Mouse (Mus musculus) megakaryocyte, embryonic 14.5 days (primary cell): ENCODE results near the gene Dnah9. TPM values are rescaled to one million over a fixed set of nuclear protein-coding genes. Genes with fewer than 3 reads are reported as not detected.
A peak's percentile ranks its signal among the peaks of the same experiment; 100 is the strongest.

ENCODE experiments used
- H3K27me3 ChIP-seq: replicated peaks from 2 replicates; pipeline ENCODE3; 2012; ENCODE audit warnings: inconsistent platforms
- H3K36me3 ChIP-seq: replicated peaks from 2 replicates; pipeline ENCODE3; 2012; ENCODE audit warnings: low read length, inconsistent platforms, mixed read lengths
- H3K4me1 ChIP-seq: 2 replicates; pipeline ENCODE4 v1.6.1; 2012; ENCODE audit warnings: inconsistent platforms
- H3K4me3 ChIP-seq: replicated peaks from 2 replicates; pipeline ENCODE3; 2012; ENCODE audit warnings: moderate library complexity, mild to moderate bottlenecking, inconsistent platforms
- H3K9me3 ChIP-seq: 2 replicates; pipeline ENCODE4 v1.6.1; 2012; ENCODE audit warnings: inconsistent platforms
- FLI1 ChIP-seq: IDR thresholded peaks from 2 replicates; pipeline ENCODE4 v1.6.1; 2012; ENCODE audit warnings: low read length, inconsistent platforms, mixed read lengths
- GATA1 ChIP-seq: IDR thresholded peaks from 3 replicates; pipeline ENCODE4 v1.6.1; 2012; ENCODE audit warnings: mixed read lengths, low read length, inconsistent platforms, borderline replicate concordance
- polyA plus RNA-seq: library from polyadenylated mRNA; stranded (reverse); fragments of >175 nt; gene quantifications from 2 replicates; pipeline ENCODE4 v1.2.3, GENCODE M21; 2012; ENCODE audit warnings: low replicate concordance; ENCODE audit not compliant: insufficient read depth

Gene Dnah9
- polyA plus RNA-seq, 1 experiment = not detected

- TF ChIP-seq GATA1 = no peak
- no peak for TF ChIP-seq FLI1
- Histone ChIP-seq H3K4me1 (peaks cover 7% of the 10 kb centered on the region; the same call in 1 of the 2 replicates), H3K4me3 (no peak overlapping the region), H3K9me3 (0 out of 2 replicates have a peak, but pooled peaks cover 3% of the 10 kb centered on the region), H3K27me3 (no peaks in the 10 kb centered on the region), H3K36me3 (no peaks in the 10 kb centered on the region)
Observed at GRCm38 (mm10) chr11:65801899-65802298, 366.5 kb downstream of the Dnah9 start.

GRCm38 (mm10) chr11:65795896-65796295 lies 372.5 kb downstream of the Dnah9 start:
- Histone ChIP-seq H3K4me3 (no peak overlapping the region), H3K4me1 (peaks cover 27% of the 10 kb centered on the region), H3K9me3 (0 out of 2 replicates have a peak, but pooled peaks cover 3% of the 10 kb centered on the region), H3K36me3 (no peaks in the 10 kb centered on the region), H3K27me3 (no peaks in the 10 kb centered on the region)
- TF ChIP-seq GATA1 (no peak), FLI1 (no peak)

DNA sequence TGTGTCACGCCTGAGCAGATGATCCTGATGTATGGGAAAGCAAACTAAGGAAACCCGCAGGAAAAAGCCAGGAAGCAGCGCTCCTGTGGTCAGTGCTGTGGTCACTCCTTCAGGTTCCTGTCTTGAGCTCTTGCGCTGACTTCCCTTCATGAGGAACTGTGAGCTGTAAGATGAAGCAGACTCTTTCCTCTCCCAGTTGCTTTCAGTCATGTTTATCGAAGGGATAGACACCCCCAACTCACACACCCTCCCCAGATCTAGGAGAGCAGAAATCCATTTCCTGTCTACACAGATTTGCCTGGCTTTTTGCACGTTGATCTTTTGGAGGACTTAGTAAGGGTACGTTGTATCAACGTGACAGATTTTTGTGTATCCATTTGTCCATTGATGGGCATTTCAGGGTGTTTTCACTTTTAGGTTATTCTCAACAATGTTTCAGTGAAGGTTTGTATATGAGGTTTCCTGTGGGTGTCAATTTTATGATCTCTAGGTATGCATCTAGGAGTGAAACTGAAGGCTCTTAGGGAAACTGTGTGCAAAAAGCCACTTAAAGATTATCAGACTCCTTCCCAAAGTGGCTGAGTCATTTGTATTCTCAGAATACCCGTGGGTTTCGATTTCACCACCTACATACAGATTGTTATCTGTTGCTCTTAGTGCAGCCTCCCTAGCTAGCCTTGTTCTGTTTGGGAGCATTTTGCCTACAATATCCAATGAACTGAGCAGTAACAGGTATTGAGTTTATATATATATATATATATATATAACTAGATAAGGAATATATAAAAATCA lies 373.7 kb downstream of the Dnah9 start:
- Histone ChIP-seq H3K9me3 (0 out of 2 replicates have a peak, but pooled peaks cover 3% of the 10 kb centered on the region), H3K36me3 (no peaks in the 10 kb centered on the region), H3K4me1 (peaks cover 35% of the 10 kb centered on the region), H3K4me3 (peak overlapping the region; percentile 84), H3K27me3 (no peaks in the 10 kb centered on the region)
- TF ChIP-seq FLI1 = no peak
- TF ChIP-seq GATA1 = no peak

DNA sequence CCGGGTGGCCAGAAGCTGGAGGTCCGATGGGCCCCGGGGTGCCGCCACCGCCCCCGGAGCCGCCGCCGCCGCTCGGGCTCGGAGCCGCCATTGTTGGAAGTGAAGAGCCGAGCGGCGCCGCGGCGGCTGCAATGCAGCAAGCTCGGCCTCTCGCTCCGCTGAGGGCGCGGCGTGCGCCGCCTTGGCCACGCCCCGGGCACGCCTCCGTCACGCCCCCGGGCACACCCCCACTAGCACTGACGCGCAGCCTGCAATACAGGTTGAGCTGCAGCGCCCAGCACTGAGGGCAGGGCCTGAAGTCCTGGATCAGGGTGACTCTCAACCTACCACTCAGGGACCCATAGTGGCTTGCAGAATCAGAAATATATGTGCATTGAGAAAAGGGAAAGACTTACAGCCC lies 380.2 kb downstream of the Dnah9 start, which contains the start of gene Map2k4:
Gene Map2k4 (minus strand): TSS at position 144 of the 400 bp plus-strand sequence.
- no peaks in the 10 kb centered on the region for H3K27me3 ChIP-seq
- TF ChIP-seq FLI1 = no peak
- TF ChIP-seq GATA1 = no peak
- peaks cover 5% of the 10 kb centered on the region for H3K36me3 ChIP-seq
- peaks cover 50% of the 10 kb centered on the region for H3K4me1 ChIP-seq
- no peaks in the 10 kb centered on the region for H3K9me3 ChIP-seq
- H3K4me3 ChIP-seq = peak within 1 kb of the TSS; percentile 94

DNA sequence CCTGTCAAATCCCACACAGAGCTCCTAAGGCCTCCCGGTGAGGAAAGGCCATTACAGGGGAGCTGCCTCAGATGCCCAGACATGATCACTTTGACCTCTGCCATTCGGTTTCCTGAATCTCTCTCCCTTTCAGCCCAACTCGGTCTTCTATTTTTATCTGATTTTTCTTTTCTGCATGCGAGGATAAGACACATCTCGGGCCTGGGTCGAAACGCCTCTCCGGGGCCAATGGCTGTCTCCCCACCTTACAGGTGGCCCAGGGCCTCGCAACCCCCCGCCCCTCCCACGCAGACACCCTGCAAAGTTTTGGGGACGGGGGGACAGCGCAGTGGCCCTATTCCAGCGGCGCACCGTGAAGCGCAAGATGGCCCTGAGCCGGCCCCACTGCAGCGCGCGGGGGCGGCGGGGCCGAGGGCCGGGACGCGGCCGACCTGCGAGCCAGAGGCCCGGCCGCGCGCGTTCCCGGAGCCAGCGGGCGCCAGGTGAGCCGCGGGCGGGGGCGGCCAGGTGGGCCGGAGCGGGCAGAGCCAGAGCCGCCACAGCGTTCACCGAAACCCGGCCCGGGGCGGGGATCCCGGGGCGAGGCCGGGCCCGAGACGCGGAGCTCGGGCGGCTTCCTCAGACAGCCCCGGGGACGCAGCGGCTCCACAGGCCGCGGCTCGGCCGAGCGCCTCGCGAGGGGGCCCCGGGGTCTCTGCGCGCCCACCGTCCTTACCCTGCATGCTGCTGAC lies 380.8 kb downstream of the Dnah9 start:
- H3K9me3 ChIP-seq = no peaks in the 10 kb centered on the region
- H3K27me3 ChIP-seq = no peaks in the 10 kb centered on the region
- H3K4me1 ChIP-seq = peaks cover 50% of the 10 kb centered on the region
- no peak for TF ChIP-seq FLI1
- TF ChIP-seq GATA1 = no peak
- H3K36me3 ChIP-seq = peaks cover 5% of the 10 kb centered on the region
- H3K4me3 ChIP-seq = peak overlapping the region; percentile 94

DNA sequence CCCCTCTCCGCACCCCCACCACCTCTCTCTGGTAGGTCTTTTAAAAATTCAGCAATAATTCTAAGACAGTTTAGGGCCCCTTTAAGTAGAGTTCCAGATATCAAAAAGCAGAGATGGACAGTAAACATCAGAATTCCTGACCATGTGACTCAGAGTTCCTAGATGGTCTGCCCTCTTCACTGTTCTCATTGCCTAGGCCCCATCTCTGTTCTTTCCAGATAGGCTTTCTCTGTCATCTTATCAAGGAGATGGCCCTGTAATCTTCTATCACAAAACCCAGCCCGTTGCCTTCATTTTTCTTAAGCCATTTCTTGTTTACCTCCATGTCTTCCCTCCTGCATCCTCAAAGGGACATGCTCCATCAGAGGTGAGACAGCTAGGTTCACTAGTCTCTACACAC lies 382.2 kb downstream of the Dnah9 start:
- no peak for TF ChIP-seq GATA1
- TF ChIP-seq FLI1 = no peak
- Histone ChIP-seq H3K36me3 (peaks cover 11% of the 10 kb centered on the region), H3K27me3 (no peaks in the 10 kb centered on the region), H3K9me3 (no peaks in the 10 kb centered on the region), H3K4me3 (peak overlapping the region; percentile 20), H3K4me1 (peaks cover 43% of the 10 kb centered on the region)

GRCm38 (mm10) chr11:65781596-65781995 lies 386.8 kb downstream of the Dnah9 start:
- Histone ChIP-seq H3K36me3 (peaks cover 29% of the 10 kb centered on the region), H3K9me3 (no peaks in the 10 kb centered on the region), H3K27me3 (no peaks in the 10 kb centered on the region), H3K4me3 (no peak overlapping the region), H3K4me1 (peaks cover 49% of the 10 kb centered on the region)
- no peak for TF ChIP-seq GATA1
- no peak for TF ChIP-seq FLI1
